Mouse (Mus musculus) spleen, adult 2 months (tissue): ENCODE results near the gene Lpcat1.

ENCODE experiments used
- CTCF ChIP-seq: fragments of 200-500 bp; IDR thresholded peaks from 2 replicates; pipeline ENCODE4 v1.5.1; 2011; ENCODE audit warnings: mild to moderate bottlenecking, inconsistent platforms; ENCODE audit not compliant: insufficient read depth, insufficient read length, insufficient replicate concordance; ENCODE audit errors: extremely low read depth
- POLR2A ChIP-seq: fragments of 200-500 bp; IDR thresholded peaks from 2 replicates; pipeline ENCODE4 v1.6.1; 2011; ENCODE audit warnings: low read depth, low read length, inconsistent platforms

DNA sequence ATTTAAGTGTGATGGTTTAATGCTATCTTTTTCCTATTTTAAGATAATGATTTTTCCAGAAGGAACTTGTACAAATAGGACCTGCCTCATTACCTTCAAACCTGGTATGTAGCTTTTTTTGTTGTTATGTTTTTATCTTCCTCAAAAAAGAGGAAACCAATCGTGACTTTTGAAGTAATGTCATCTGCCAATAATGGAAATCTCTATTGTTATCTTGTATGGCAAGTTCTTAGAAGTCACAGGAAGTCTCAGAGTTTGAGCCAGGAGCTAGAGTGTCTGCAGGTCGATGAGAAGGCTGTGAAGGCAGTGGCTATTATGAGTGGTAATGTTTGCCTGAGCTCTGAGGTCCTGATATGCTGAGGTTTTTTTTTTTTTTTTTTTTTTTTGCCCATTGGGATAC is 29.1 kb downstream of the Lpcat1 start:
- no peak for TF ChIP-seq CTCF
- no peak for TF ChIP-seq POLR2A
